In genomic region chr4:53080290-53080689, GRCm38 (mm10) we compare ENCODE assay signal across 25 mouse cellular contexts.
"Had no signal": no experiment of that assay in that cellular context is flagged by ENCODE, and none has a peak within 500 bp of the region (broad histone marks: within the 10 kb centered on the region; RNA-seq: fewer than 3 reads in every experiment).

No protein-coding gene starts in this region.

- DNase-seq: gastrocnemius, postnatal 14 days; heart, adult 2 months; heart, postnatal 14 days; heart, postnatal 4 days; kidney, adult 18-20 months; kidney, adult 8-10 months; kidney, postnatal 10 days; kidney, postnatal 25 days; kidney, postnatal 4 days; liver, embryonic 13.5 days had no signal

- H3K27ac ChIP-seq: heart, embryonic 13.5 days; heart, embryonic 15.5 days; hindbrain, embryonic 10.5 days; hindbrain, embryonic 12.5 days; hindbrain, embryonic 14.5 days; intestine, embryonic 15.5 days; layer of hippocampus, adult 2 months; left cerebral cortex, adult 2 months; limb, embryonic 10.5 days; limb, embryonic 12.5 days; liver, embryonic 13.5 days; liver, embryonic 15.5 days had no signal

- H3K9me3 ChIP-seq: heart, embryonic 13.5 days; heart, embryonic 15.5 days; hindbrain, embryonic 10.5 days; hindbrain, embryonic 12.5 days; intestine, embryonic 15.5 days; limb, embryonic 10.5 days; limb, embryonic 12.5 days; liver, embryonic 13.5 days; liver, embryonic 15.5 days had no signal

- H3K36me3 ChIP-seq: intestine, embryonic 15.5 days had no signal

- H3K9ac ChIP-seq: heart, embryonic 13.5 days; heart, embryonic 15.5 days; hindbrain, embryonic 12.5 days; hindbrain, embryonic 14.5 days; intestine, embryonic 15.5 days; limb, embryonic 12.5 days; liver, embryonic 13.5 days; liver, embryonic 15.5 days had no signal

- H3K4me2 ChIP-seq: heart, embryonic 11.5 days; heart, embryonic 13.5 days; heart, embryonic 15.5 days; hindbrain, embryonic 12.5 days; hindbrain, embryonic 14.5 days; intestine, embryonic 15.5 days; limb, embryonic 12.5 days; liver, embryonic 13.5 days; liver, embryonic 15.5 days had no signal

- ATAC-seq: hindbrain, embryonic 16.5 days; inflammation-experienced regulatory T-cells, adult 6 months; intestine, embryonic 15.5 days; intestine, postnatal 0 days had no signal

- H3K4me3 ChIP-seq: heart, adult 2 months; heart, embryonic 13.5 days; heart, embryonic 15.5 days; hindbrain, embryonic 10.5 days; hindbrain, embryonic 12.5 days; intestine, embryonic 15.5 days; layer of hippocampus, adult 2 months; left cerebral cortex, adult 2 months; limb, embryonic 10.5 days; limb, embryonic 12.5 days; liver, embryonic 13.5 days; liver, embryonic 15.5 days had no signal

- H3K27me3 ChIP-seq: heart, embryonic 13.5 days; heart, embryonic 15.5 days; hindbrain, embryonic 12.5 days; intestine, embryonic 15.5 days; limb, embryonic 12.5 days; liver, embryonic 13.5 days; liver, embryonic 15.5 days had no signal

- H3K4me1 ChIP-seq: heart, embryonic 13.5 days; heart, embryonic 15.5 days; hindbrain, embryonic 10.5 days; hindbrain, embryonic 12.5 days; intestine, embryonic 15.5 days; limb, embryonic 10.5 days; limb, embryonic 12.5 days; liver, embryonic 13.5 days had no signal
